Mouse (Mus musculus) ES-E14 (cell line): ENCODE data around the gene Ank2. TPM values are rescaled to one million over a fixed set of nuclear protein-coding genes. Genes with fewer than 3 reads are reported as not detected.

Experiments
- DNase-seq: peaks from one replicate; pipeline ENCODE4 v3.0.0-alpha.2; 2013; ENCODE audit warnings: low read depth, low spot score
- H3K27ac ChIP-seq: 2 replicates; pipeline ENCODE4 v1.5.1; 2012; ENCODE audit warnings: low read depth, mild to moderate bottlenecking, low read length, moderate library complexity, mixed read lengths; ENCODE audit not compliant: poor library complexity, insufficient read depth, severe bottlenecking
- H3K36me3 ChIP-seq: 2 replicates; pipeline ENCODE4 v1.6.1; 2012; ENCODE audit warnings: mild to moderate bottlenecking, low read length, moderate library complexity, mixed read lengths; ENCODE audit not compliant: control insufficient read depth, poor library complexity, insufficient read depth, severe bottlenecking
- H3K4me1 ChIP-seq, 2 experiments: fragments of 150-350 bp in 1 of 2; sonication (generic) in 1 of 2; 2 replicates each; pipeline ENCODE4 v1.6.1; 2012; ENCODE audit warnings: low read length in 2 of 2, mild to moderate bottlenecking in 1 of 2, mixed read lengths in 1 of 2; ENCODE audit not compliant: control insufficient read depth in 2 of 2, insufficient read depth in 2 of 2, poor library complexity in 1 of 2
- H3K4me3 ChIP-seq, 2 experiments: fragments of 150-350 bp in 1 of 2; sonication (generic) in 1 of 2; 2 replicates each; pipeline ENCODE4 v1.5.1; 2012; ENCODE audit warnings: low read length in 2 of 2, low read depth in 1 of 2, mild to moderate bottlenecking in 1 of 2, mixed read lengths in 1 of 2; ENCODE audit not compliant: insufficient read depth in 1 of 2, poor library complexity in 1 of 2, severe bottlenecking in 1 of 2
- H3K9ac ChIP-seq: 2 replicates; pipeline ENCODE4 v1.6.1; 2012; ENCODE audit warnings: low read depth, mild to moderate bottlenecking, low read length, mixed read lengths; ENCODE audit not compliant: poor library complexity, insufficient read depth, severe bottlenecking
- H3K9me3 ChIP-seq: fragments of 150-350 bp; sonication (generic); 2 replicates; pipeline ENCODE4 v1.6.1; 2012; ENCODE audit warnings: low read depth, mild to moderate bottlenecking, low read length; ENCODE audit not compliant: control insufficient read depth, insufficient read depth
- CHD2 ChIP-seq: IDR thresholded peaks from 2 replicates; pipeline ENCODE4 v1.6.1; 2014; ENCODE audit warnings: mild to moderate bottlenecking, low read depth, low read length, inconsistent platforms
- HCFC1 ChIP-seq: IDR thresholded peaks from 2 replicates; pipeline ENCODE4 v1.6.1; 2012; ENCODE audit warnings: low read length, inconsistent platforms, borderline replicate concordance; ENCODE audit not compliant: insufficient read depth
- MAFK ChIP-seq: IDR thresholded peaks from 2 replicates; pipeline ENCODE4 v1.6.1; 2014; ENCODE audit warnings: mild to moderate bottlenecking, low read depth, low read length, inconsistent platforms; ENCODE audit not compliant: insufficient read depth
- ZC3H11A ChIP-seq: IDR thresholded peaks from 2 replicates; pipeline ENCODE4 v1.6.1; 2012; ENCODE audit warnings: low read depth, mild to moderate bottlenecking, inconsistent platforms, low read length, borderline replicate concordance
- ZNF384 ChIP-seq: IDR thresholded peaks from 2 replicates; pipeline ENCODE4 v1.6.1; 2012; ENCODE audit warnings: low read depth, low read length, inconsistent platforms
- in situ Hi-C, 2 experiments: fragments of 600-800 bp; cut with MboI; formaldehyde crosslinking; loops; one replicate each; pipeline ENCODE4 v1.15.1; 2025; ENCODE audit warnings: low sequenced_read_pairs in 2 of 2, inconsistent platforms in 1 of 2; ENCODE audit not compliant: unreplicated experiment in 2 of 2
- total RNA-seq: library from RNA; depleted of rRNA; stranded (reverse); fragments of 300-350 nt; gene quantifications from 2 replicates; pipeline ENCODE4 v1.2.3, GENCODE M21; 2012

Gene Ank2
- total RNA-seq, 1 experiment, result 15.2 TPM

- H3K27ac ChIP-seq, result no peak overlapping the region
- in situ Hi-C loops, result no loop called here
- TF ChIP-seq ZNF384 (no peak), ZC3H11A (no peak), HCFC1 (no peak), CHD2 (no peak), MAFK (no peak)
- DNase-seq, result no peak
- no peak overlapping the region for H3K4me3 ChIP-seq
- no peaks in the 10 kb centered on the region for H3K36me3 ChIP-seq
- no peaks in the 10 kb centered on the region for H3K9me3 ChIP-seq
- H3K4me1 ChIP-seq, result no peaks in the 10 kb centered on the region
- no peak overlapping the region for H3K9ac ChIP-seq
Observed at GRCm38 (mm10) chr3:127507878-127508783, 9.0 kb upstream of the Ank2 start.

- Histone ChIP-seq H3K4me3 (peak overlapping the region; percentile 59 to 62), H3K27ac (no peak overlapping the region), H3K4me1 (0 out of 4 replicates have a peak, but pooled peaks cover 0 to 2% of the 10 kb centered on the region in 2 experiments), H3K36me3 (no peaks in the 10 kb centered on the region), H3K9ac (peak overlapping the region; percentile 17; the same call in 1 of the 2 replicates), H3K9me3 (no peaks in the 10 kb centered on the region)
- in situ Hi-C loops, result no loop called here
- TF ChIP-seq ZNF384 (no peak), HCFC1 (no peak), ZC3H11A (no peak), MAFK (no peak), CHD2 (no peak)
- DNase-seq, result no peak
Observed at GRCm38 (mm10) chr3:127498197-127498741, 881 bp downstream of the Ank2 start.

- H3K4me1 ChIP-seq, result peaks cover 0 to 1% of the 10 kb centered on the region in 2 experiments; a peak in 1 of 4 replicates
- TF ChIP-seq MAFK, result no peak
- TF ChIP-seq ZC3H11A, result no peak
- TF ChIP-seq ZNF384, result no peak
- no peak for TF ChIP-seq HCFC1
- no peak for TF ChIP-seq CHD2
- no peak overlapping the region for H3K9ac ChIP-seq
- no peak overlapping the region for H3K4me3 ChIP-seq
- H3K9me3 ChIP-seq, result no peaks in the 10 kb centered on the region
- in situ Hi-C loops, result no loop called here
- no peak for DNase-seq
- no peaks in the 10 kb centered on the region for H3K36me3 ChIP-seq
- no peak overlapping the region for H3K27ac ChIP-seq
Observed at GRCm38 (mm10) chr3:127492663-127493062, 6.5 kb downstream of the Ank2 start.

- no peaks in the 10 kb centered on the region for H3K9me3 ChIP-seq
- H3K4me3 ChIP-seq, result no peak overlapping the region
- no peak for TF ChIP-seq HCFC1
- no peak for TF ChIP-seq MAFK
- no peak for TF ChIP-seq ZNF384
- no peak for TF ChIP-seq ZC3H11A
- TF ChIP-seq CHD2, result no peak
- in situ Hi-C loops, result no loop called here
- no peaks in the 10 kb centered on the region for H3K36me3 ChIP-seq
- no peaks in the 10 kb centered on the region for H3K4me1 ChIP-seq
- no peak for DNase-seq
- no peak overlapping the region for H3K9ac ChIP-seq
- H3K27ac ChIP-seq, result no peak overlapping the region
Observed at GRCm38 (mm10) chr3:127487302-127487701, 11.8 kb downstream of the Ank2 start.

- Histone ChIP-seq H3K36me3 (no peaks in the 10 kb centered on the region), H3K9me3 (no peaks in the 10 kb centered on the region), H3K4me1 (no peaks in the 10 kb centered on the region), H3K9ac (no peak overlapping the region), H3K4me3 (no peak overlapping the region), H3K27ac (no peak overlapping the region)
- DNase-seq, result no peak
- in situ Hi-C loops, result no loop called here
- TF ChIP-seq HCFC1 (no peak), CHD2 (no peak), ZNF384 (no peak), MAFK (no peak), ZC3H11A (no peak)
Observed at GRCm38 (mm10) chr3:127485174-127485573, 14.0 kb downstream of the Ank2 start.
